Mouse (Mus musculus): Measurements from ENCODE around the gene Rab3gap2. TPM values are rescaled to one million over a fixed set of nuclear protein-coding genes. Genes with fewer than 3 reads are reported as not detected.
A peak's percentile ranks its signal among the peaks of the same experiment; 100 is the strongest.

The Rab3gap2 gene
- polyA plus RNA-seq, 1 experiment from 2014 or later, result 19.3 TPM

DNA sequence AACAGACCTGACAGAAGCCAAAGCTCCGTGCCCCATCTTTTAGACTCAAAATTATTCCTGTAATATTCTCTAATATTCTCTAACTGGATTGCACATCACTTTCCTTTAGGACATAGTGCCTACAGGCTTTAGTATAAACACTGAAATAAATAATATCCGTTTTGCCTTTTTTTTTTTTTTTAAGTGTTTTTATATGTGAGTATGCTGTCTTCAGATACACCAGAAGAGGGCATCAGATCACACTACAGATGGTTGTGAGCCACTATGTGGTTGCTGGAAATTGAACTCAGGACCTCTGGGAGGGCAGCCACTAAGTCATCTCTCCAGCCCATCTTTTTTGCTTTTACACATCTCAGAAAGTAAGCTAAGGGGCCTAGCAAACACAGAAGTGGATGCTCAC lies 1.9 kb upstream of the Rab3gap2 start:
- 80% methylated on average over 2 of the region's 2 CpGs for WGBS (ENCODE audit: insufficient replicate concordance)
- Histone ChIP-seq H3K27me3 (replicated peaks) (0 out of 2 replicates have a peak, but pooled peaks cover 10% of the 10 kb centered on the region), H3K4me2 (no peak overlapping the region), H3K27ac (no peak overlapping the region), H3K9ac (no peak overlapping the region), H3K36me3 (no peaks in the 10 kb centered on the region), H3K4me1 (peaks cover 36% of the 10 kb centered on the region), H3K9me3 (replicated peaks) (no peaks in the 10 kb centered on the region), H3K4me3 (no peak overlapping the region)
- no peak for ATAC-seq

DNA sequence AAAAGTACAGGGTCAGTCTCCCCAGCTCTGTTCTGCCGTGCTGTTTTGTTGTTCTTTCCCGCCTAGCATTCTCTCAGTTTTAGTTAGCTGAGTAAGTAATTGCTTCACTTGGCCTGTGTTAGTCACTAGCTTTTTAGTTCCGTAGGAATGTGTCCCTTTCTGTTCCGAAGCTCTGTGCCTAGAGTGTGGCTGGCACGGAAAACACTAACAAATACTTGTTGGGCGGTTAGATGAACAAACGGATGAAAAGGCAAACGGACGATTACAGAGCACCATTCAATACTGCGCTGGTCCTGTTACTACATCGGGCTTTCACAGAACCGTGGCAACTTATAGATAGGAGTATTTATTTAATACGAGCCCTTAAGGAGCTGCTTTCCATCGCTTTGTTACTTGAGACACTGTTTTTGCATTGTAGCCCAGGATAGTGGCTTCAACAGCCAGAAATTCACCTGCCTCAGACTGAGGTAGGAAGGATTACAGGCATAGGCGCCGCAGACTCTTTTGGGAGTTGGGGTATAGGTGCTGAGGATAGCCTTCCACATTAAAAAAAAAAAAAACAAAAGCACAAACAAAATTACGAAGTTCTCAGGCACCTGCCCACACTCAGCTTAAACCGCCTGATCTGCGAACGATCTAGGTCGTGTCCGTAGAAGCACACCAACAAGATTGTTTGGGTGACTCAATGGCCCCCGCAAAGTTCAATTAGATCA lies 565 bp upstream of the Rab3gap2 start:
- peaks cover 9% of the 10 kb centered on the region; the same call in 1 of the 2 replicates for H3K36me3 ChIP-seq
- H3K27ac ChIP-seq, result peak overlapping the region; percentile 87
- peaks cover 47% of the 10 kb centered on the region for H3K4me1 ChIP-seq
- H3K9me3 ChIP-seq (replicated peaks), result no peaks in the 10 kb centered on the region
- H3K4me3 ChIP-seq, result peak overlapping the region; percentile 91
- no peak for ATAC-seq
- H3K27me3 ChIP-seq (replicated peaks), result 0 out of 2 replicates have a peak, but pooled peaks cover 10% of the 10 kb centered on the region
- peak overlapping the region; percentile 76 for H3K9ac ChIP-seq
- H3K4me2 ChIP-seq, result peak overlapping the region; percentile 93
- WGBS (ENCODE audit: insufficient replicate concordance), result 7% methylated on average over 23 of the region's 23 CpGs

DNA sequence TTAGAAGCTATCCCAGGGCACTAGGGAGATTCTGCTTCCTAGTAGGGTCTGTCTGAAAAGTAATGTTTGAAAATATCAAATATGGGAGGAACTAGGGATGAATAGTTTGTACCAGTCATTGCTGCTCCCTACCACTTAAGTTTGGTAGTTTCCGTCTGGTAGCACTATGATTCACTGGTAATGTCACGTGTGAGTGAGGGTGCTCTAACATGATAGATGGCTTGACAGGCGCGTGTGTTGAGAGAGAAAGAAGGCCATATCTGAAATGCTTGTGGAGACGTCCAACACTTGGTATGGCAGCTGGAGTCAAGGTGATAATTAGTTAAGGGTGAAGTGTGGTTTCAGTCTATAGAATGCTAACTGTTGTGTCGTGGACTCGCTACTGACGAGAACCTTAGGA lies 1.2 kb downstream of the Rab3gap2 start:
- H3K36me3 ChIP-seq, result peaks cover 22% of the 10 kb centered on the region; the same call in 1 of the 2 replicates
- H3K4me2 ChIP-seq, result peak overlapping the region; percentile 93
- H3K9ac ChIP-seq, result peak overlapping the region; percentile 91
- peaks cover 59% of the 10 kb centered on the region for H3K4me1 ChIP-seq
- 30% methylated on average over 8 of the region's 8 CpGs for WGBS (ENCODE audit: insufficient replicate concordance)
- peak; percentile 34; the same call in 1 of the 2 replicates for ATAC-seq
- H3K27me3 ChIP-seq (replicated peaks), result 0 out of 2 replicates have a peak, but pooled peaks cover under 1% of the 10 kb centered on the region
- peak overlapping the region; percentile 50 for H3K27ac ChIP-seq
- H3K9me3 ChIP-seq (replicated peaks), result no peaks in the 10 kb centered on the region
- peak overlapping the region; percentile 91 for H3K4me3 ChIP-seq

DNA sequence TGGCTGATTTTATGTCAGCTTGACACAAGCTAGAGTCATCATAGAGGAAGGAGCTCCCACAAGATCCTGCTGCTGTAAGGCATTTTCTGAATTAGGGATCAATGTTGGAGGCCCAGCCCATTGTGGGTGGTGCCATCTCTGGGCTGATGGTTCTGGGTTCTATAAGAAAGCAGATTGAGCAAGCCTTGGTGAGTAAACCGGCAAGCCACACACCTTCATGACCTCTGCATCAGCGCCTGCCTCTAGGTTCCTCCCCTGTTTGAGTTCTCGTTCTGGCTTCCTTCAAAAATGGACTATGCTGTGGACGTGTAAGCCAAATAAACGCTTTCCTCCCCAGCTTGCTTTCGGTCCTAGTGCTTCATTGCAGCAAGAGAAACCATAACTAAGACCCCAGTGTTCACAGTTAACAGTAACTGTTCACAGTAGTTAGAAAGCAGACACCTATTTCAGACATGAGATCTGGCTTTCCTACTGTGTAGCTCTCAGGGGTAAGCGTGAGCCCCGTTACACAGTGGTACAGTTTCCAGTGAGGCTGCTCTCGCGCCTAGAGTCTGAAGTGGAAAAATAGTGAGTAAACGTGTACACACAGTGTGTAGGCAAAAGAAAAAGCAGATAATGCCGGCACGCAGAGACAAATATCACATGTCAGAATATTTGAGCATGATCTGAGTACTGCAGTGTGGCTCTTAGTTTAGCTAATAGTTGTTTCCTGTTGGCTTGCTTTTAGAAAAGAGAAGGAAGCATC lies 4.1 kb downstream of the Rab3gap2 start:
- 57% methylated on average over 13 of the region's 13 CpGs for WGBS (ENCODE audit: insufficient replicate concordance)
- ATAC-seq, result no peak
- Histone ChIP-seq H3K4me3 (no peak overlapping the region), H3K4me2 (peak overlapping the region; percentile 3; the same call in 1 of the 2 replicates), H3K27ac (peak overlapping the region; percentile 20; the same call in 1 of the 2 replicates), H3K9ac (no peak overlapping the region), H3K9me3 (replicated peaks) (no peaks in the 10 kb centered on the region), H3K4me1 (peaks cover 55% of the 10 kb centered on the region), H3K27me3 (replicated peaks) (no peaks in the 10 kb centered on the region), H3K36me3 (peaks cover 35% of the 10 kb centered on the region)

DNA sequence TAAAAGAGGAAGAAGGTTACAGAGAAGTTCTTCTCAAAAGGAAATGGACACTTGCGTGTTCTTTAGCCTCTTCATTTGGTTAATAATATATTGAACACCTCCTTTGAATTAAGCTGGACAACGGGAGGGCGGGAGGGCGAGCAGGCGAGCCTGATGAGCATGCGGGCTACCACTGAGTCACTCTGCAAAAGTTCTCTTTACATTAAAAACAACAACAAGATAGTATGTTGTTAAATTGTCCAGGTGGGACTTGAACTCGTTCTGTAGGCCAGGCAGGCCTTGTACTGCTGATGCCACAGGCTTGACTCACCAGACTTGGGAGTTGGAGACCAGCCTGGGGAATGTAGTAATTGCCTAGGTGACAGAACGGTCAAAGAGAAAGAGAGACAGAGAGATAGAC lies 4.8 kb downstream of the Rab3gap2 start:
- WGBS (ENCODE audit: insufficient replicate concordance), result 75% methylated on average over 8 of the region's 8 CpGs
- no peak overlapping the region for H3K9ac ChIP-seq
- H3K27me3 ChIP-seq (replicated peaks), result no peaks in the 10 kb centered on the region
- H3K36me3 ChIP-seq, result peaks cover 36% of the 10 kb centered on the region
- H3K4me1 ChIP-seq, result peaks cover 50% of the 10 kb centered on the region
- no peak overlapping the region for H3K4me3 ChIP-seq
- no peak overlapping the region for H3K4me2 ChIP-seq
- no peaks in the 10 kb centered on the region for H3K9me3 ChIP-seq (replicated peaks)
- no peak for ATAC-seq
- H3K27ac ChIP-seq, result no peak overlapping the region

DNA sequence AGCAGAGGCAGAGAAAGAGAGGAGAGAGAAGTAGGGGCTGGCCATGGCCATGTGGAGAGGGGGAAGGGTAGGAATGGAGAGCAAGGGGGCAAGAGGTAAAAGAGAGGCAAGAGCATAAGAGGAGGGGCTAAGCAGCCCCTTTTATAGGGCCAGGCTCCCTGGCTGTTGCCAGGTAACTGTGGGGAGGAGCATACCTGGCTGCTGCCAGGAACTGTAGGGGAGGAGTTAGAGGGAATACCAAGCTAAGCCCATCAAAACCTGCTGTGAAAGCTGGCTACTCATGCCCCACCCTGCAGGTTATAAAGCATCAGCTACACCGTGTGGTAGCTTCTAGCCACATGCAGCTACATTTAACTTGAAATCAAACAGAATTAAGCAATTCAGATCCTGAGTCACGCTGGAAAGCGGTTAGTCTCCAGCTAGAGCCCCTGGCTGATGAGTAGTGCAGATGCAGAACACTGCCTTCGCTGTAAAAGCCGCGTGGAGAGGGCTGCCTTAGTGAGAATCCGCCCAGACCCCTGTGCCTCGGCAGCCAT lies 5.8 kb downstream of the Rab3gap2 start:
- no peak overlapping the region for H3K4me3 ChIP-seq
- no peak for ATAC-seq
- WGBS (ENCODE audit: insufficient replicate concordance), result 68% methylated on average over 8 of the region's 8 CpGs

DNA sequence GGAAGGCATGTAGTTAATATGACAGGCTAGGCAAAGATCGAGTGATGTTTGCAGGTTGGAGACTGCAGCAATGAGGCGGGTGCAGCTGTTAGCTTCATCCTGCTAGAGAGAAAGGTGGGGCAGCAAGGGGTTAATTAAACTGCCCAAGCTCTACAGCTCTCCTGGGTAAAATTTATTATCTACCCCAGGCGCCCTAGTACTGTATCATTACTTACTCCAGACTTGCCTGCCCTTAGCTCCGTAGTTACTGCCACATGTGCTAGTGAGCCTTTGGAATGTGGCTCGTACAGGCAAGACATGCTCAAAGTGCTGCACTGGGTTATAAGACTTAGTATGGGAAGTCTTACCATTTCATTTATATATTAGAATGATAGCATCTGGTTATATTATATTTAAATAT lies 12.4 kb downstream of the Rab3gap2 start:
- 0 out of 2 replicates have a peak, but pooled peaks have one; percentile 44 for ATAC-seq
- Histone ChIP-seq H3K4me3 (no peak overlapping the region), H3K4me2 (no peak overlapping the region), H3K9me3 (replicated peaks) (no peaks in the 10 kb centered on the region), H3K27me3 (replicated peaks) (no peaks in the 10 kb centered on the region), H3K9ac (no peak overlapping the region), H3K27ac (no peak overlapping the region), H3K36me3 (peaks cover 31% of the 10 kb centered on the region), H3K4me1 (no peaks in the 10 kb centered on the region)
- 55% methylated on average over 5 of the region's 5 CpGs for WGBS (ENCODE audit: insufficient replicate concordance)

More for the DNA sequence above, 5.8 kb downstream of the Rab3gap2 start:
- Histone ChIP-seq H3K4me1 (peaks cover 46% of the 10 kb centered on the region), H3K4me2 (no peak overlapping the region), H3K9me3 (replicated peaks) (no peaks in the 10 kb centered on the region), H3K36me3 (peaks cover 45% of the 10 kb centered on the region), H3K9ac (no peak overlapping the region), H3K27ac (no peak overlapping the region), H3K27me3 (replicated peaks) (no peaks in the 10 kb centered on the region)

DNA sequence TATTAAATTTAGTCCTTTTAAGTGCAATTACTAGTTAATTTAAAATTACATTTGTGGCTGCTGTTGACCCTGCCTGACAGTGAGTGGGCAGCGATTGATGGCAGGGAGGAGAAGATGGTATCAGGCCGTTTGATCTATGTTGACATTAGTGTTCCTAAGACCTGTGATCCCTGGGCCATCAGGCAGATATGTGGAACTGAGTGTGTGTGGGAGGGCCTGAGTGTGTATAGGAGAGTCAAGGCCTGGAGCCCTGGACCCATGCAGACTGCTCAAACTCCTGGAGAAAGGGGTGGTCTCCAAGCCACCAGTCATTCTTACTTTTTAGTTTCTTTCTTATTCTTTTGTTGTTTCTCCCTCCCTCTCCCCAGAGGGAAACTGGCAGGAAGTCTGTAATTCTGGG lies 12.8 kb downstream of the Rab3gap2 start:
- WGBS (ENCODE audit: insufficient replicate concordance), result 58% methylated on average over 2 of the region's 2 CpGs
- H3K4me2 ChIP-seq, result no peak overlapping the region
- H3K4me1 ChIP-seq, result no peaks in the 10 kb centered on the region
- H3K9me3 ChIP-seq (replicated peaks), result no peaks in the 10 kb centered on the region
- ATAC-seq, result peak; percentile 57; the same call in 1 of the 2 replicates
- no peak overlapping the region for H3K4me3 ChIP-seq
- no peaks in the 10 kb centered on the region for H3K27me3 ChIP-seq (replicated peaks)
- H3K27ac ChIP-seq, result no peak overlapping the region
- H3K9ac ChIP-seq, result no peak overlapping the region
- peaks cover 34% of the 10 kb centered on the region for H3K36me3 ChIP-seq

DNA sequence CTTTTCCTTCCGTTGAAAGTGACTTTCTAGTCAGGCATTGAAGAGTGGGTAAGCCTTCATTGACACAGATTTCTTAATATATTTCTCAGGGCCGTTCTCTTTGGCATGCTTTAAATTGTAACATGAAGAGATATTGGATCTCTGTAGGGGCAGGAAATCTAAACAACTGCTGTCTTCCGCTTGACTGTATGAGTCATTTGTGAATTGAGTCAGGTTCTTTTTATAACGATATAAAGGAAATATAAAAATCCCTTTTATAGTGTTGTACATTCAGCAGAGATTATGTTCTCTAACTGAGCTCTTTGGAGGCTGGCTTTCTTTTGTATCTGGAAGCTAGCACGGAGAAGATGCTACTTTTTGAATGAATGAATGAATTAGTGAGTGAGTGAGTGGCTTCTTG lies 14.0 kb downstream of the Rab3gap2 start:
- 80% methylated on average over 5 of the region's 5 CpGs for WGBS (ENCODE audit: insufficient replicate concordance)
- no peaks in the 10 kb centered on the region for H3K4me1 ChIP-seq
- H3K36me3 ChIP-seq, result peaks cover 37% of the 10 kb centered on the region
- no peak overlapping the region for H3K4me3 ChIP-seq
- no peak overlapping the region for H3K27ac ChIP-seq
- no peaks in the 10 kb centered on the region for H3K9me3 ChIP-seq (replicated peaks)
- H3K27me3 ChIP-seq (replicated peaks), result no peaks in the 10 kb centered on the region
- H3K9ac ChIP-seq, result no peak overlapping the region
- no peak for ATAC-seq
- H3K4me2 ChIP-seq, result no peak overlapping the region

DNA sequence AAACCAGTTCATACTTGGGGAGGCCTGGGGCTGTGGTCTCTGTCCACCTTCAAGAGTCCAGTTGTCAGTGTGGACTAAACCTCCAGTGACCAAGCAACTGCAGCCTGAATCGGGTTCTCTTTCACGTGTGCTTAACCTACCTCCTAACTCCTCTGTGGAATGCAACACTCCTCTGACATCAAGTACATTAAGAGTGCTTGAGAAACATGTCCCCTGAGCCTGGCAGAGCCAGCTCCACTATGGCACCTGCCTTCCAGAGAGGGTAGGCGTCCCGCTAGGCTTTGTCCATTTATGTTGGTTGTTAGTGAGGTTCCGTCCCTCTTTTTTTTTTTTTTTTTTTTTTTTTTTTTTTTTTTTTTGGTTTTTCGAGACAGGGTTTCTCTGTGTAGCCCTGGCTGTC lies 23.0 kb downstream of the Rab3gap2 start:
- 88% methylated on average over 6 of the region's 6 CpGs for WGBS (ENCODE audit: insufficient replicate concordance)
- H3K27me3 ChIP-seq (replicated peaks), result no peaks in the 10 kb centered on the region

DNA sequence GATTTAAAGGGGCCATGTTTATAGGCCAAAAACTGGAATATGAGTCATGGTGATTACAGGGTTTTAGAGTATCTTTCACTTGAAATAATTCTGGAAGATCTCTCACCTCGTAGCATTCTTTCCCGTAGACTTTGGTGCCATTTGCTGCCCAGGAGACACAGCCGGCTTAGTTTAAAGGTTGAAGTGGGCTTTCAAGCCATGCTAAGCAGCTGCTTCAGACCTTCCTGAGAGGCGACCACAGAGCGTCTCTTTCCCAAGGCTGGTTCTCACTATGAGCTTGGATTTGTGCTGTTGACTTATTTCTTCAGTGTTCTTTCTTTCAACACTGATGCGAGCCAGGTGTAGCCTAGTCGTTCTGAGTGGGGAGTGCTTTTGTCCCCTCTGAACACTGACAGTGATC lies 23.8 kb downstream of the Rab3gap2 start:
- Histone ChIP-seq H3K4me2 (no peak overlapping the region), H3K4me3 (no peak overlapping the region), H3K27ac (no peak overlapping the region), H3K4me1 (peaks cover 21% of the 10 kb centered on the region), H3K9me3 (replicated peaks) (no peaks in the 10 kb centered on the region), H3K27me3 (replicated peaks) (no peaks in the 10 kb centered on the region), H3K36me3 (peaks cover 33% of the 10 kb centered on the region), H3K9ac (no peak overlapping the region)
- no peak for ATAC-seq
- 81% methylated on average over 7 of the region's 7 CpGs for WGBS (ENCODE audit: insufficient replicate concordance)

More for the DNA sequence above, 23.0 kb downstream of the Rab3gap2 start:
- Histone ChIP-seq H3K9ac (no peak overlapping the region), H3K36me3 (peaks cover 42% of the 10 kb centered on the region), H3K4me3 (no peak overlapping the region), H3K4me1 (peaks cover 21% of the 10 kb centered on the region), H3K27ac (no peak overlapping the region), H3K4me2 (no peak overlapping the region), H3K9me3 (replicated peaks) (no peaks in the 10 kb centered on the region)
- ATAC-seq, result no peak
